Mouse (Mus musculus): ENCODE results near the gene Rbmx2.

The Rbmx2 gene

DNA sequence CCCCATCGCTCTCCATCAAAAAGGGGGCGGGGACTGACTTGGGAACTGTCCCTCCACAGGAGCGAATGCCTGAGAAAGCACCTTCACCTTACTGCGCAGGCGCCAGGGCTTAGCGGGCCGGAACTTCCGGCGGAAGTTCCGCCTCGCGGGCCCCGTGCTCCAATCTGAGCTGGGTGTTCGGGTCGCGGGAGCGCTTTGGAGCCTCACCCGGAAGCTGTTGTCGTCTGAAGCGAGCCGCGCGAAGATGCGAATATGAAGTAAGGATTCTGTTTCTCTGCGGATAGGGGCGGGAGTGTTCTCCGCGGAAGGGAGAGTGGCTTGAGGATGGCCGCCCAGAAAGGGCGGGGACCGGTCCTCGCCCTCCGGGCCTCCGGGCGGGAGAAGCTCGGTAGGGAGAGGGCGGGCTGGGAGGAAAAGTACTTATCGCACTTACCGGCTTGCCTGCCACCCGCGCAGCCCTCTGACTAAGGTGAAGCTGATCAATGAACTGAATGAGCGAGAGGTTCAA lies at the start of gene Rbmx2:
Gene Rbmx2, plus strand, starts transcription at position 141 of the 508 bp plus-strand sequence.
- peak; percentile 95 for DNase-seq (ENCODE audit: low read depth)

DNA sequence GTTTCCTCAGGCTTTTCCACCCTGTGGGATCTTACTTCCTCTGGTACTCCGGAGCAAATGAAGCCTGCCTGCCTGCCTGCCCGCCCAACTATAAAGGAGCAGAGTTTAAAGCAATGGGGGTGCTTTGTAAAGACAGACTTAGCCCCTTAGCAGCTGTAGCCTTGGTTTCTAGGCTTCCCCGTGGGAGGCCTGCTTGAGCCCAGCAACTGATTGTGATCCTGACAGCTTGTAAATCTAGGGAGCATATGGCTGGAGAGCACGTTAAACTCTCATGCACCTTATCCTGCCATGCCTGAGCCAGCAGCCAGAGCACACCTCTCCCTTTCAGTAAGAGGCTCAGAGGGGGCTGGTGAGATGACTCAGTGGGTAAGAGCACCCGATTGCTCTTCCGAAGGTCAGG lies 28.0 kb upstream of the Rbmx2 start:
- no peak for DNase-seq (ENCODE audit: low read depth)

DNA sequence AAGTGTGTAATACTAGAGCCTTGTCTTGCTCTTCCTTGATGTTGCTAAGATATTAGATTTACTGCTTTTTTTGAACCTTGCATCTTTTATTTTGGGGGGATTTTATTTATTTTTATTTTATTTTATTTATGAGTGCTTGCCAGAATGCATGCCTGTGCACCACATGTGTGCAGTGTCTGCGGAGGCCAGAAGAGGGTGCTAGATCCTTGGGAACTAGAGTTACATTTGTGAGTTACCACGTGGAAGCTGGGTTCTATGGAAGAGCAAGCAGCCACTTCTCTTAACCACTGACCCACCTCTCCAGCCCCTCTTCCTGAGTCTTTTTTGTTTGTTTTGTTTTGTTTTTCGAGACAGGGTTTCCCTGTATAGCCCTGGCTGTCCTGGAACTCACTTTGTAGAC lies 25.2 kb upstream of the Rbmx2 start:
- DNase-seq (ENCODE audit: low read depth): peak; percentile 1

DNA sequence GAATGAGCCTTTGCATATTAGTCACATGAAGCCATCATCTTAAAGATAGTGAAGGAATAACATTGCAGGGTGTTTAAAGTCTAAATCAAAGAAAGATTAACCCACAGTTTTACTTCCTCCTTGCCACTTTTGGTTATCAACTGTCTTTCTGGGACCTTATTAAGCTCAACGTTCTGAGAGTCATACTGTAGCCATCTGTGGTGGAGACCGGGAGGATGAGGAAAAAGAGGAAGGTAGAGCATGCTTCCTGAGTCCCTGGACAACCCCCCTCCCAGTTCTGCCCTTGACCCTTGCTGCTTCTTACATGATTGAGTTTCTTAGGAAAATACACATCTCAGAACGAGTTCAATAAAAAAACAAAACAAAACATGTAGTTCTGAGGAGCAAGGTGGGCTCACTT lies 23.1 kb upstream of the Rbmx2 start:
- no peak for DNase-seq (ENCODE audit: low read depth)

DNA sequence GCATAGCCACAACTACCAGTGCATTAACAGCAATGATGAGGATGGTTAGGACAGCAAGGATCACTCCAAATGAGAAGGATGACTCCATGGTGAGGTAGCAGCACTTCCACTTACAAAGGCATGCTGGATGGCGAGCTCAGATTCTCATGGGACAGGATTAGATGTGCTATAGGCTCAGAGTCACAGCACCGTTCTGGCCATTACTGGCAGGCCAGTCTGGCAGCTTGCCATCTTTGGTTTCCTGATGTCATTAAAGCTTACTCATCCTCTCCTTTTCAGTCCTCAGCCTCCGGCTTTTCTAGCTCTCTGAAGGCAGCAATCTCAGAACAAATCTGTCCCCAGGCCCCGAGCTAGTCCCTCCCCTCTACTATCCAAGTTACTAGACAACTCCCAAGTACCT lies 20.6 kb upstream of the Rbmx2 start, which contains the start of gene Gpr119:
Gene Gpr119, minus strand, starts transcription at position 308 of the 400 bp plus-strand sequence.
- peak; percentile 34 for DNase-seq (ENCODE audit: low read depth)

DNA sequence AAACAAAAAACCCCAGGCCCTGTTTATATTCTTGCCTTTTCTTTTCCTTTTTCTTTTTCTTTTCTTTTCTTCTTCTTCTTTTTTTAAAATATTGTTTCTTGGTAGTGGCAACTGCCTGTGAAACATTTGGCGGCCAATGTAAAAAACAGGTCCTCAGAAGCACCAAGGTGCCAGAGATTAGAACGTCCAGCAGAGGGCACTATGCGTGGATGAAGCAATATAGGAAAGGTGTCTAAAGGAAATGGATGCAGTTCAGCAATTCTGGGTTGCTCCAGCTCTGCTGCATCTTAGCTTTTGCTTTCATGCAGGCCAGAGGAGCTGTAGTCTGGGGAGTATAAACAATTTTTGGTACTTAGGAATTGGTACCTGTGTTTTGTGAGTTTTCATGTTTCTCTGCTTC lies 11.4 kb upstream of the Rbmx2 start:
- DNase-seq (ENCODE audit: low read depth): peak; percentile 73

DNA sequence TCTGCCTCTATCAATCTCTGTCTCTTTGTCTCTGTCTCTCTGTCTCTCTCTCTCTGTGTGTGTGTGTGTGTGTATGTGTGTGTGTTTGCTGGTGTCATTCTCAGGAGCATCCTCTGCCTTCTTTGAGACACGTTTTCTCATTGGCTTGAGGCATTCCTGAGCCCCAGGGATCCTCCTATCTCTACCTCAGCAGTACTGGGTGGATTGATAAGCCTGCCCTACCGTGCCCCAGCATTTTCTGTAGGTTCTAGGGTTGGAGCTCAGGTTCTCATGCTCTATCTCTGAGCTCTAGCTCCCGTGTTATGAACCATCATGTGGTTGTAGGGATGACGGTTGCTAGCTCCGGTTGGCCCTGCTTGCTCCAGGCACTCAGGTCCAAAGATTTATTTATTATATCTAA lies 10.9 kb upstream of the Rbmx2 start:
- no peak for DNase-seq (ENCODE audit: low read depth)

DNA sequence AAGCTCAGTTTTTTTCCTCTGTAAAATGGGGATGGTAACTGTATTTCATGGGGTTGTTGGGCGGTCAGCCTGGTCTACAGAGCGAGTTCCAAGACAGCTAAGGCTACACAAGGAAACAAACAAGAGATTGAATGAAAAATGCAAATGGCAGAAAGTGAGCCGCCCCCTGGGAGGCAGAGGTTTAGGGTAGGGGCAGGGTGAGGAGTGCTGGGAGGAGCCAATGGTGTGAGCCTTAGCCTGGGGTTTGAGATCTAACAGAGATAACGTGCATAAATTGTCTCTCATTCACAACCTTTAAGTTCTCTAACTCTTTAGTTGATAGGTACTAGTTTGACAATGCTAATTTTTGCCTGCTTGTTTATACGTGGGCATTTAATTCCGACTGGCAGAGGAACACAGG lies 344 bp upstream of the Rbmx2 start:
- DNase-seq (ENCODE audit: low read depth): no peak

DNA sequence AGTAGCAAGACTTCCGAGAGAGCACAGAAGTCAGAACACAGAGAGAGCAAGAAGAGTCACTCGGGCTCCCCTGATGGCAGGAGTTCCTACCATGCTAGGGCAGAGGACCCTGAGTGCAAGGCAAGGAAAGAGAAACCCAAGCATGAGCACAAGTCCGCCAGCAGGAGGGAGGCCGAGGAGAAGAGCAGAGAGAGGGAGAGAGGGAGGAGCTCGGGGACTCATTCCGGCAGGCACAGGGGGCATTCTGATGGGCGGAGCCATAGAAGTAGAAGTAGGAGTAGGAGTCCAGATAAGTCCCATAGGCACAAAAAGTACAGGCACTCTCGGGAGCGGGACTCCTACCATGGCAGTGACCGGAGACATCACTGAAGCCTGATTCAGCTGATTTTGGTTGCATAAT lies 14.9 kb downstream of the Rbmx2 start:
- no peak for DNase-seq (ENCODE audit: low read depth)

DNA sequence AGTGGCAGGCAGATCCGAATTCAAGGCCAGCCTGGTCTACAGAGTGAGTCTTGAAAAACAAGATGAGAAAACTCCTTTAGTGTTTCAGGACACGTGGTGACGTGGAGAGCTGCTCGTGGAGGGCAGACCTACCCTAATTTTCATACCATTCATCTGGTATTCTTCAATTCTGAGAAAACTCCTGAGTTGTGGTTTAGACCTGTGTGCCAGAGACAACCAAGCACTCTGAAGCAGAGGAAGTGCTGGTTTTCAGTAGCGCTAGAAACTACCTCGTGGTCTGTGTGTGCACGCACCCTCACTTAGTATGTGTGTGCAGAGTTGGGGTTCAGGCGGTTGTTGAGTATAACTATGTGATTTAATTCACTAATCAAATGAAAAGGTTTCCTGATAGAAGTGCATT lies 18.0 kb downstream of the Rbmx2 start:
- DNase-seq (ENCODE audit: low read depth): no peak

DNA sequence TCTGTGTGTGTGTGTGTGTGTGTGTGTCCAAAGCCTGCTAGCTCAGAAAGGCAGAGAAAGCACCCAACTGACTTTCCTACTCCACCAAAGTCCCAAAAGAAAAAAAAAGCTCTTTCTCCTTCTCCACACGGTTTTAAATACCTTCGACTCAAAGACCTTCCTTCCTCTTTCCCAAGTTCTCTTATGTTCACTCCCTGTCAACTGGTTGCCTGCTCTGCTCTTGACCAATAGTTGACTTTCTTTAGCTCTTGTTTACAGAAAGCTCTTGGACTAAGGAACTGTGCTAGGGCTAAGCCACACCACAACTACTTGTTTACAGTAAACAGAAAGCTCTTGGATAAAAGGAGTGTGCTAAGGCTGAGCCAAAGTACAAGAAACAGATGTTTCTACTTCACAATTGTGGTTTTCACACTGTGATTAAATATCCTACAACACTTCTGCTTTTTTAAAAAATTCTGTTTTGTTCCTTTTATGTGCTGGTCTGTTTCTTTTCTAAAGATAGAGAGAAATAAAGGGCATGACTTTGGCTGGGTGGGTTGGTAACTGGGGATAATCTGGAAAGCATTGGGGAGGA lies 60.0 kb downstream of the Rbmx2 start:
- no peak for DNase-seq (ENCODE audit: low read depth)
